Comparison of ENCODE assay signal across 20 mouse cellular contexts in the genomic region with DNA sequence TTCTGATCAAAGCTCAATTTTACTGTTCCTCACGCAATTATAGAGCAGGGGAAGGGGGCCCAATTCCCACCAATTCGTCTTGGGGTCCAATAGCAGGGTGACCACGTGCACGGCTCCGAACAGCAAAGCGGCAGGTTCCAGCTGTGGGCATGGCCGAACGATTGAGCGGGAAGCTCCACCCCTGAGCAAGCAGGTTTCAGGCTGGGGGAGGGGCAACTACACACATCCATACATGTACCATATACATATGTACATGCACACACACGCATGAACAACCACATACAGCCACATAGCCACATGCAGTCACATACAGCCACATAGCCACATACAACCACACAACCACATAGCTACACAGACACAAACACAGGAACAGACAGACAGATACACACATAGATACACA.
A peak's percentile ranks its signal among the peaks of the same experiment; 100 is the strongest.
DNase-seq lines count a peak whose midpoint lies in the region; ATAC-seq and TF ChIP-seq lines count a peak whose summit lies in the region.
"Had no signal": no experiment of that assay in that cellular context is flagged by ENCODE, and none has a peak within 500 bp of the region (broad histone marks: within the 10 kb centered on the region; RNA-seq: fewer than 3 reads in every experiment).

No protein-coding gene starts in this region.

- intact Hi-C loops in heart, postnatal 10 days (cut with DNase I) = no loop called here

- H3K9ac ChIP-seq in forebrain, embryonic 14.5 days (ENCODE audit: low read length) = no peak overlapping the region
- no peak overlapping the region for H3K9ac ChIP-seq in forebrain, postnatal 0 days
- no peak overlapping the region for H3K9ac ChIP-seq in heart, embryonic 13.5 days
- H3K9ac ChIP-seq in heart, postnatal 0 days (replicated peaks; ENCODE audit: low read depth, low read length) = no peak overlapping the region
- H3K9ac ChIP-seq in lung, embryonic 15.5 days = no peak overlapping the region
- H3K9ac ChIP-seq: forebrain, embryonic 12.5 days; hindbrain, embryonic 13.5 days had no signal

- H3K4me1 ChIP-seq in forebrain, embryonic 14.5 days (ENCODE audit: control insufficient read depth, insufficient read depth, low read length) = no peaks in the 10 kb centered on the region
- H3K4me1 ChIP-seq in forebrain, postnatal 0 days (ENCODE audit: insufficient read depth) = peaks cover 12% of the 10 kb centered on the region; the same call in 1 of the 2 replicates
- peaks cover 27% of the 10 kb centered on the region for H3K4me1 ChIP-seq in heart, embryonic 13.5 days
- peaks cover 7% of the 10 kb centered on the region for H3K4me1 ChIP-seq in heart, postnatal 0 days (ENCODE audit: control insufficient read depth, insufficient read depth)
- no peaks in the 10 kb centered on the region for H3K4me1 ChIP-seq in heart, embryonic 10.5 days
- 0 out of 2 replicates have a peak, but pooled peaks cover 11% of the 10 kb centered on the region for H3K4me1 ChIP-seq in lung, embryonic 15.5 days
- H3K4me1 ChIP-seq: forebrain, embryonic 12.5 days; hindbrain, embryonic 13.5 days had no signal

- H3K36me3 ChIP-seq in forebrain, embryonic 14.5 days (ENCODE audit: control insufficient read depth, insufficient read depth, low read length) = no peaks in the 10 kb centered on the region
- no peaks in the 10 kb centered on the region for H3K36me3 ChIP-seq in forebrain, postnatal 0 days (ENCODE audit: insufficient read depth)
- H3K36me3 ChIP-seq in heart, embryonic 13.5 days = no peaks in the 10 kb centered on the region
- no peaks in the 10 kb centered on the region for H3K36me3 ChIP-seq in heart, postnatal 0 days (replicated peaks; ENCODE audit: control insufficient read depth, insufficient read depth, low read length)
- no peaks in the 10 kb centered on the region for H3K36me3 ChIP-seq in heart, embryonic 10.5 days
- no peaks in the 10 kb centered on the region for H3K36me3 ChIP-seq in lung, embryonic 15.5 days
- H3K36me3 ChIP-seq: forebrain, embryonic 12.5 days; G1E; hindbrain, embryonic 13.5 days had no signal

- no peak overlapping the region for H3K4me3 ChIP-seq in forebrain, embryonic 14.5 days (ENCODE audit: low read depth, low read length)
- no peak overlapping the region for H3K4me3 ChIP-seq in forebrain, postnatal 0 days (ENCODE audit: low read depth, low read length)
- no peak overlapping the region for H3K4me3 ChIP-seq in heart, embryonic 13.5 days
- no peak overlapping the region for H3K4me3 ChIP-seq in heart, postnatal 0 days (ENCODE audit: low read depth, low read length)
- H3K4me3 ChIP-seq in heart, embryonic 10.5 days = no peak overlapping the region
- H3K4me3 ChIP-seq in lung, embryonic 15.5 days = no peak overlapping the region
- H3K4me3 ChIP-seq: forebrain, embryonic 12.5 days; hindbrain, embryonic 13.5 days had no signal

- WGBS in forebrain, embryonic 14.5 days = 89% methylated on average over 10 of the region's 10 CpGs
- WGBS in forebrain, postnatal 0 days = 88% methylated on average over 10 of the region's 10 CpGs
- 83% methylated on average over 10 of the region's 10 CpGs for WGBS in heart, embryonic 13.5 days
- 88% methylated on average over 10 of the region's 10 CpGs for WGBS in heart, postnatal 0 days
- 94% methylated on average over 10 of the region's 10 CpGs for WGBS in heart, embryonic 10.5 days
- WGBS in lung, embryonic 15.5 days = 79% methylated on average over 10 of the region's 10 CpGs

- no peak for TF ChIP-seq CTCF in forebrain, postnatal 0 days (IDR thresholded peaks at IDR 0.05; ENCODE audit: low read depth)
- TF ChIP-seq CTCF in heart, postnatal 0 days (IDR thresholded peaks at IDR 0.05; ENCODE audit: low read depth) = no peak

- no peak overlapping the region for H3K4me2 ChIP-seq in forebrain, embryonic 14.5 days (ENCODE audit: low read length)
- no peak overlapping the region for H3K4me2 ChIP-seq in forebrain, postnatal 0 days (ENCODE audit: low read depth)
- H3K4me2 ChIP-seq in heart, embryonic 13.5 days = no peak overlapping the region
- H3K4me2 ChIP-seq in heart, postnatal 0 days (ENCODE audit: low read depth, low read length) = no peak overlapping the region
- no peak overlapping the region for H3K4me2 ChIP-seq in lung, embryonic 15.5 days
- H3K4me2 ChIP-seq: forebrain, embryonic 12.5 days; heart, embryonic 11.5 days; hindbrain, embryonic 13.5 days had no signal

- TF ChIP-seq EP300 in heart, postnatal 0 days (IDR thresholded peaks at IDR 0.05; ENCODE audit: low read depth) = no peak

- no peak for DNase-seq in forebrain, embryonic 14.5 days (ENCODE audit: low spot score)
- no peak for DNase-seq in forebrain, postnatal 0 days
- no peak for DNase-seq in heart, postnatal 10 days
- no peak for DNase-seq in heart, postnatal 0 days (ENCODE audit: low spot score)
- DNase-seq in heart, embryonic 10.5 days (ENCODE audit: low spot score) = no peak
- no peak for DNase-seq in lung, postnatal 25 days (ENCODE audit: low spot score)
- DNase-seq: B cell, adult 2 months; cerebellum, adult 18-20 months; cerebellum, adult 9-10 months; kidney, adult 18-20 months had no signal

- H3K9me3 ChIP-seq in forebrain, embryonic 14.5 days (replicated peaks; ENCODE audit: control insufficient read depth, low read length) = no peaks in the 10 kb centered on the region
- H3K9me3 ChIP-seq in forebrain, postnatal 0 days (ENCODE audit: low read length) = no peaks in the 10 kb centered on the region
- no peaks in the 10 kb centered on the region for H3K9me3 ChIP-seq in heart, embryonic 13.5 days
- no peaks in the 10 kb centered on the region for H3K9me3 ChIP-seq in heart, postnatal 0 days (replicated peaks; ENCODE audit: control insufficient read depth, low read length)
- H3K9me3 ChIP-seq in heart, embryonic 10.5 days = no peaks in the 10 kb centered on the region
- no peaks in the 10 kb centered on the region for H3K9me3 ChIP-seq in lung, embryonic 15.5 days
- H3K9me3 ChIP-seq: forebrain, embryonic 12.5 days; G1E; hindbrain, embryonic 13.5 days had no signal

- H3K27me3 ChIP-seq in forebrain, embryonic 14.5 days (replicated peaks; ENCODE audit: control insufficient read depth, insufficient read depth, low read length) = no peaks in the 10 kb centered on the region
- no peaks in the 10 kb centered on the region for H3K27me3 ChIP-seq in forebrain, postnatal 0 days (ENCODE audit: insufficient read depth, low read length)
- no peaks in the 10 kb centered on the region for H3K27me3 ChIP-seq in heart, embryonic 13.5 days (replicated peaks)
- no peaks in the 10 kb centered on the region for H3K27me3 ChIP-seq in heart, postnatal 0 days (ENCODE audit: control insufficient read depth, insufficient read depth, low read length)
- no peaks in the 10 kb centered on the region for H3K27me3 ChIP-seq in heart, embryonic 10.5 days (ENCODE audit: insufficient read depth, poor library complexity, severe bottlenecking)
- no peaks in the 10 kb centered on the region for H3K27me3 ChIP-seq in lung, embryonic 15.5 days
- H3K27me3 ChIP-seq: CH12.LX; forebrain, embryonic 12.5 days; hindbrain, embryonic 13.5 days; Patski had no signal

- H3K27ac ChIP-seq in forebrain, embryonic 14.5 days (ENCODE audit: low read depth, low read length) = no peak overlapping the region
- no peak overlapping the region for H3K27ac ChIP-seq in forebrain, postnatal 0 days (ENCODE audit: low read depth, low read length)
- peak overlapping the region; percentile 55 for H3K27ac ChIP-seq in heart, embryonic 13.5 days (replicated peaks)
- 0 out of 2 replicates have a peak overlapping the region, but pooled peaks have one; percentile 13 for H3K27ac ChIP-seq in heart, postnatal 0 days (ENCODE audit: low read depth)
- H3K27ac ChIP-seq in heart, embryonic 10.5 days = no peak overlapping the region
- peak overlapping the region; percentile 33; the same call in 1 of the 2 replicates for H3K27ac ChIP-seq in lung, embryonic 15.5 days
- H3K27ac ChIP-seq: forebrain, embryonic 12.5 days; hindbrain, embryonic 13.5 days; hindbrain, postnatal 0 days had no signal

- peak; percentile 20; the same call in 1 of the 2 replicates for ATAC-seq in forebrain, embryonic 14.5 days
- no peak for ATAC-seq in forebrain, postnatal 0 days
- ATAC-seq in heart, embryonic 13.5 days (ENCODE audit: extremely low read depth, insufficient number of reproducible peaks, low FRiP score, low TSS enrichment) = no peak
- ATAC-seq in heart, postnatal 0 days (ENCODE audit: insufficient read depth, low read depth) = no peak
- no peak for ATAC-seq in lung, embryonic 15.5 days (ENCODE audit: borderline replicate concordance, extremely low read depth, low FRiP score, low TSS enrichment)
- ATAC-seq: hindbrain, postnatal 0 days; inflammation-experienced regulatory T-cells, adult 6 months; Patski had no signal

Comparison
In these comparisons a context has a peak if more than half of its experiments do, and no peak if none do; other contexts are left out.
1. H3K27ac ChIP-seq: peak in heart, embryonic 13.5 days (single experiment), heart, postnatal 0 days (single experiment) and lung, embryonic 15.5 days (single experiment); none in forebrain, embryonic 14.5 days (single experiment), forebrain, postnatal 0 days (single experiment) and heart, embryonic 10.5 days (single experiment).